Mouse (Mus musculus): ENCODE results near the gene Cldn17. TPM values are rescaled to one million over a fixed set of nuclear protein-coding genes. Genes with fewer than 3 reads are reported as not detected.

The Cldn17 gene
- polyA plus RNA-seq (2012; rRNA removed): not detected in 2 replicates

DNA sequence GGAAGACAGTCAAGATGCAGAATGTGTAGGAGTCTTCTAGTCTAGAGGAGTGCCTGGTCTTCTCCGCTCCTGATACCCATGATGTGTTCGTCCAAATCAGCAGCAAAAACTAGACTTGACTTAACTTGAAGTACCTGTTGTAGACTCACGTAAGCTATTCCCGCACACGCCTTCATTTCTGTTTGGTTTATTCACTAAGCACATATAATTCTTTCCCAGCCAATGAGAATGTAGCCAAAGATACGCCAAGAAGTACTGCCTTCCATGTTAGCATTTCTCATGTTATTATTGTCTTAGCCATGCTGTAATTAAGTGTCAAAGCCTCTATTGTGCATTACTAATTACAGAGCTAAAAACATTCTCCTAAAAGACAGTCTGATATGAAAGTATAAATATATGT is at the start of gene Cldn17:
Gene Cldn17, minus strand, starts transcription at position 101 of the 400 bp plus-strand sequence.
- no peak for TF ChIP-seq POLR2A (IDR thresholded peaks at IDR 0.05; ENCODE audit: low read depth, low read length)
- no peak for TF ChIP-seq CTCF (IDR thresholded peaks at IDR 0.05; ENCODE audit: extremely low read depth, insufficient read length, insufficient replicate concordance, low read depth, low read length)

GRCm38 (mm10) chr16:88542488-88542887 is 35.7 kb upstream of the Cldn17 start:
- H3K4me1 ChIP-seq (ENCODE audit: control insufficient read depth, insufficient read depth, insufficient read length, low read length): no peaks in the 10 kb centered on the region
- no peak overlapping the region for H3K4me3 ChIP-seq (ENCODE audit: low read depth, low read length)
- TF ChIP-seq POLR2A (IDR thresholded peaks at IDR 0.05; ENCODE audit: low read depth, low read length) (no peak), CTCF (IDR thresholded peaks at IDR 0.05; ENCODE audit: extremely low read depth, insufficient read length, insufficient replicate concordance, low read depth, low read length) (no peak)
- H3K36me3 ChIP-seq (ENCODE audit: control insufficient read depth, insufficient read depth, low read length): no peaks in the 10 kb centered on the region
- 56% methylated on average over 6 of the region's 6 CpGs for WGBS
- no peak overlapping the region for H3K27ac ChIP-seq (ENCODE audit: insufficient read depth, low read depth, low read length)
- H3K27me3 ChIP-seq (ENCODE audit: control insufficient read depth, insufficient read depth, low read length): no peaks in the 10 kb centered on the region

More for the DNA sequence above, at the start of gene Cldn17:
- 87% methylated on average over 6 of the region's 6 CpGs for WGBS
- Histone ChIP-seq H3K4me1 (ENCODE audit: control insufficient read depth, insufficient read depth, insufficient read length, low read length) (no peaks in the 10 kb centered on the region), H3K27me3 (ENCODE audit: control insufficient read depth, insufficient read depth, low read length) (no peaks in the 10 kb centered on the region), H3K36me3 (ENCODE audit: control insufficient read depth, insufficient read depth, low read length) (no peaks in the 10 kb centered on the region), H3K4me3 (ENCODE audit: low read depth, low read length) (no peak within 1 kb of the TSS), H3K27ac (ENCODE audit: insufficient read depth, low read depth, low read length) (no peak within 1 kb of the TSS)

GRCm38 (mm10) chr16:88539841-88540487 is 33.2 kb upstream of the Cldn17 start:
- no peaks in the 10 kb centered on the region for H3K4me1 ChIP-seq (ENCODE audit: control insufficient read depth, insufficient read depth, insufficient read length, low read length)
- TF ChIP-seq CTCF (IDR thresholded peaks at IDR 0.05; ENCODE audit: extremely low read depth, insufficient read length, insufficient replicate concordance, low read depth, low read length) (no peak), POLR2A (IDR thresholded peaks at IDR 0.05; ENCODE audit: low read depth, low read length) (no peak)
- WGBS: 35% methylated on average over 3 of the region's 3 CpGs
- no peak overlapping the region for H3K4me3 ChIP-seq (ENCODE audit: low read depth, low read length)
- no peak overlapping the region for H3K27ac ChIP-seq (ENCODE audit: insufficient read depth, low read depth, low read length)
- no peaks in the 10 kb centered on the region for H3K36me3 ChIP-seq (ENCODE audit: control insufficient read depth, insufficient read depth, low read length)
- H3K27me3 ChIP-seq (ENCODE audit: control insufficient read depth, insufficient read depth, low read length): no peaks in the 10 kb centered on the region

DNA sequence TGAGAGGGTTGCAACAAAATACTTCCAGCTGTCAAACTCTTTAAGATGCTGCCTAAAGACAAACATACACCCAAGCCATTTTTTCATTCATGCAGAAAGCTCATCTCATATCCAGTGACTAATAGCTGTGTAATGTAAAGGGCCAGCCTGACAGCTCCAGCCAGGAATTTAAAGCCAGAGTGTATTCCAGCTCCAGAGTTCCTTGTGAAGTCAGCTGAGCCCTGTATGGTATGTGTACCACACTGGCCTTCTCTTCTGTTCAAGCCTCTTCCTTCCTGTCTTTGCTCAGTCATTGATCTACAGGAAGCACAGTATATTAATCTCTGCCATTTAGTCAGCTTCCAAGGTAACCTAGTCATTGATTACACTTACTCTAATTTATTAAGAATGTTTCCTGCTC is 4.6 kb upstream of the Cldn17 start:
- no peak for TF ChIP-seq POLR2A (IDR thresholded peaks at IDR 0.05; ENCODE audit: low read depth, low read length)
- no peak for TF ChIP-seq CTCF (IDR thresholded peaks at IDR 0.05; ENCODE audit: extremely low read depth, insufficient read length, insufficient replicate concordance, low read depth, low read length)
- Histone ChIP-seq H3K4me3 (ENCODE audit: low read depth, low read length) (no peak overlapping the region), H3K27me3 (ENCODE audit: control insufficient read depth, insufficient read depth, low read length) (no peaks in the 10 kb centered on the region), H3K36me3 (ENCODE audit: control insufficient read depth, insufficient read depth, low read length) (no peaks in the 10 kb centered on the region), H3K4me1 (ENCODE audit: control insufficient read depth, insufficient read depth, insufficient read length, low read length) (no peaks in the 10 kb centered on the region), H3K27ac (ENCODE audit: insufficient read depth, low read depth, low read length) (no peak overlapping the region)

- WGBS: 68% methylated on average over 4 of the region's 4 CpGs
- Histone ChIP-seq H3K4me3 (ENCODE audit: low read depth, low read length) (no peak overlapping the region), H3K4me1 (ENCODE audit: control insufficient read depth, insufficient read depth, insufficient read length, low read length) (no peaks in the 10 kb centered on the region), H3K27me3 (ENCODE audit: control insufficient read depth, insufficient read depth, low read length) (no peaks in the 10 kb centered on the region), H3K27ac (ENCODE audit: insufficient read depth, low read depth, low read length) (no peak overlapping the region), H3K36me3 (ENCODE audit: control insufficient read depth, insufficient read depth, low read length) (no peaks in the 10 kb centered on the region)
- TF ChIP-seq CTCF (IDR thresholded peaks at IDR 0.05; ENCODE audit: extremely low read depth, insufficient read length, insufficient replicate concordance, low read depth, low read length) (no peak), POLR2A (IDR thresholded peaks at IDR 0.05; ENCODE audit: low read depth, low read length) (no peak)
Measured at GRCm38 (mm10) chr16:88508150-88508549, 1.4 kb upstream of the Cldn17 start.

- no peaks in the 10 kb centered on the region for H3K27me3 ChIP-seq (ENCODE audit: control insufficient read depth, insufficient read depth, low read length)
- no peak overlapping the region for H3K4me3 ChIP-seq (ENCODE audit: low read depth, low read length)
- 95% methylated on average over 11 of the region's 11 CpGs for WGBS
- no peaks in the 10 kb centered on the region for H3K36me3 ChIP-seq (ENCODE audit: control insufficient read depth, insufficient read depth, low read length)
- H3K4me1 ChIP-seq (ENCODE audit: control insufficient read depth, insufficient read depth, insufficient read length, low read length): no peaks in the 10 kb centered on the region
- no peak overlapping the region for H3K27ac ChIP-seq (ENCODE audit: insufficient read depth, low read depth, low read length)
- no peak for TF ChIP-seq POLR2A (IDR thresholded peaks at IDR 0.05; ENCODE audit: low read depth, low read length)
- no peak for TF ChIP-seq CTCF (IDR thresholded peaks at IDR 0.05; ENCODE audit: extremely low read depth, insufficient read length, insufficient replicate concordance, low read depth, low read length)
Measured at GRCm38 (mm10) chr16:88506338-88506737, 440 bp downstream of the Cldn17 start.

DNA sequence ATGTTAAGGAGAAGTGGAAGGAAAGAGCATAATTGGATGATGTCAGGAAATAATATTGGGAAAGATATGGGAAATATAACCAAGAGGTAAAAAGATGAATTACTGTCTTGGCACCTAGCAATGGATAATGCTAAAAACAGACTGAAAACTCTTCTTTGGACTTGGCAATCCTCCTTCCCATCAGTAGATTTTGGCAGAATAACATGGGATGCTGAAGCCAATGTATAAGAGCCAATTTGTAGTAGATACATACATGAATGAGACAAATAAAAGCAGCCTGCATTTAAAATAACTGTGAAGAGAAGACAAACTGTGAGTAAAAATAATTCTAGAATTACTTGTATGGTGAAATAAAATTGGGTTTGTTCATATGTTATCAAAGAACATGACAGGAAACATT is 18.7 kb downstream of the Cldn17 start:
- Histone ChIP-seq H3K36me3 (ENCODE audit: control insufficient read depth, insufficient read depth, low read length) (no peaks in the 10 kb centered on the region), H3K4me3 (ENCODE audit: low read depth, low read length) (no peak overlapping the region), H3K27me3 (ENCODE audit: control insufficient read depth, insufficient read depth, low read length) (no peaks in the 10 kb centered on the region), H3K27ac (ENCODE audit: insufficient read depth, low read depth, low read length) (no peak overlapping the region), H3K4me1 (ENCODE audit: control insufficient read depth, insufficient read depth, insufficient read length, low read length) (no peaks in the 10 kb centered on the region)
- TF ChIP-seq POLR2A (IDR thresholded peaks at IDR 0.05; ENCODE audit: low read depth, low read length): no peak
- no peak for TF ChIP-seq CTCF (IDR thresholded peaks at IDR 0.05; ENCODE audit: extremely low read depth, insufficient read length, insufficient replicate concordance, low read depth, low read length)

All from small intestine, adult 2 months (tissue).